Mouse (Mus musculus): ENCODE measurements at regions not wholly inside any gene's neighbourhood (a gene's known extent, or its start where the extent isn't known, plus 50 kb on each side); places are given as distances from the start of the nearest gene placed in this dataset.

- no peak for TF ChIP-seq CTCF (conservative IDR thresholded peaks at IDR 0.05; ENCODE audit: insufficient read depth, insufficient read length, low read depth, low read length)
- no peak for TF ChIP-seq POLR2A (IDR thresholded peaks at IDR 0.05; ENCODE audit: low read depth, low read length)
These were observed 304.7 kb upstream of the Runx1 start for GRCm38 (mm10) chr16:93130622-93131021.

Measured in kidney, adult 2 months (tissue).